Mouse (Mus musculus): ENCODE measurements around the gene Clasrp. TPM values are rescaled to one million over a fixed set of nuclear protein-coding genes. Genes with fewer than 3 reads are reported as not detected.
"Not testable (repeated sequence)": the region's sequence is repeated elsewhere in the genome, so short reads cannot be mapped to it uniquely, and the experiment has no call there.

The Clasrp gene
- polyA plus RNA-seq, 1 experiment from 2014 or later: 41.3 TPM

DNA sequence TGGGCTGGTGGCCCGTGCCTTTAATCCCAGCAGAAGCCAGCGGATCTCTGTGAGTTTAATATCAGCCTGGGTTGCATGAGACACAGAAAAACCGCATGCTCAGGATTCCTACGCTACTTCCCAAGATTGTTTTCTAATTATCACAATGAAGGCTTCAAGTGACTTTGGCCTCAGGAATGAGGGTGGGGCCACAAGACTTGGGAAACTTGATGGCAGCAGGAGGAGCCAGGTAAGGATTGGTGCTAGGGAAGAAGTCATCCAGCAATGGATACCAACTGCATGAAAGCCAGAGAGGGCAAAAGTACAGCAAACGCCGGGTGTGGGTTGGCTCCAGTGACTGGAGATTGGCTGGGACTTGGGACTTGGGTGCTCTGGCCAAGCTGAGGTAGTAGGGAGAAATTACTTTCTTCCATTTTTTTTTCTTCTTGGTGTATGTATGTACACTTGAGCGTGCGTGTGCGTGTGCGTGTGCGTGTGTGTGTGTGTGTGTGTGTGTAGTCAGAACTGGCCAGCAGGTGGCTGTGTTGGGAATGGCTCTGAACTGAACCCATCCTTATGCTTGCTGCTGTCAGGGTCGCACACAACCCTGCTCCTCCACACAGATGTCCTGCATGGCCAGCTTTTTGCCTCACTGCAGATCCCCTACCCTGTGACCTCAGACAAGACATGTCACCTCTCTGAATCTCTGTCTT is 5.5 kb upstream of the Clasrp start:
- DNase-seq (ENCODE audit: low spot score): no peak

DNA sequence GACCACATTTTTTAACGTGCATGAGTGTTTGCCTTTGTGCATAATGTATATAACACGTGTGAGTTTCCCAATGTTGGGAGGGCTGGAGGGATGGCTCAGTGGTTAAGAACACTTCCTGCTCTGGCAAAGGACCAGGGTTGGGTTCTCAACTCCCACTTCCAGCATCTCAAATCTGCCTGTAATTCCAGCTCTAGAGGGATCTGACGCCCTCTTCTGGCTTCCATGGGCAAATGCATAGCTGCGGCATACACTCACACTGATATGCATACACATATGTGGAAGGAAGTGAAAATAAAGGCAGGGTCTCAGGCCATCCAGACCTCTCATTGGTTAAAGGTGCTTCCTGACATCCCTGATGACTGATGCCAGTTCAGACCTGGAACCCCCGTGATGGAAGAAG is 3.0 kb upstream of the Clasrp start:
- DNase-seq (ENCODE audit: low spot score): no peak

DNA sequence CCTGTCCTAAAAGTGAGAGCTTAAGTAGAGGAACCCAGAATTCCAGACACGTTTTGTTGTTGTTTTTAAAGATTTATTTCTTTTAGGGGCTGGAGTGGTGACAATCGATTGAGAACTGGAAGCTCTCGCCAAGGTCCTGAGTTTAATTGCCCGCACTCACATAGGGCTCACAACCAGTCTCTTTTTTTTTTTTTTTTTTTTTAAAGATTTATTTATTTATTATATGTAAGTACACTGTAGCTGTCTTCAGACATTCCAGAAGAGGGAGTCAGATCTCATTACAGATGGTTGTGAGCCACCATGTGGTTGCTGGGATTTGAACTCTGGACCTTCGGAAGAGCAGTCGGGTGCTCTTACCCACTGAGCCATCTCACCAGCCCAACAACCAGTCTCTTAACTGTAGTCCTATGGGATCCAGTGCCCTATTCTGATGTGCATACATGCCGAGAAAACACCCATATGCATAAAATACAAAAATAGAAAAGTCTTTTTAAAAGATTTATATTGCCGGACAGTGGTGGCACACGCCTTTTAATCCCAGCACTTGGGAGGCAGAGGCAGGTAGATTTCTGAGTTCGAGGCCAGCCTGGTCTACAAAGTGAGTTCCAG is 424 bp upstream of the Clasrp start:
- not testable (repeated sequence) for DNase-seq (ENCODE audit: low spot score)

DNA sequence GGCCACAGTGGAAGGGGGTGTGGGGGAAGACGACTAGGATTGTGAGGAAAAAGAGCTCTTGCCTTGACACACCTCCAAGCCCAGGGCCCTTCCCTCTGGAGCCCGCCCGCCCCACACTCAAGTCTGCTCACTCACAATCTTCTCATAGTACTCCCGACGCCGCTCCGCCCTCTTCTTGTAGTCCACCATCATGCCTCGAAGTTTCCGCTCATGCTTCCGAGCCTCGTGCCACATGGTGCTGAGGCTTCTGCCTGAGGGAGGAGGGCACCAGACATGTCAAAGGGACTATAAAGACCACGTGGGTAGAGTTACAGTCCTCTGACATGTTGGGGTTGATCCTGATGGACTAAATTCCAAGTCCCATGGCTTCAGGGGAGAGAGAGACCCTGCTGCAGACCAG is 1.2 kb downstream of the Clasrp start:
- no peak for DNase-seq (ENCODE audit: low spot score)

DNA sequence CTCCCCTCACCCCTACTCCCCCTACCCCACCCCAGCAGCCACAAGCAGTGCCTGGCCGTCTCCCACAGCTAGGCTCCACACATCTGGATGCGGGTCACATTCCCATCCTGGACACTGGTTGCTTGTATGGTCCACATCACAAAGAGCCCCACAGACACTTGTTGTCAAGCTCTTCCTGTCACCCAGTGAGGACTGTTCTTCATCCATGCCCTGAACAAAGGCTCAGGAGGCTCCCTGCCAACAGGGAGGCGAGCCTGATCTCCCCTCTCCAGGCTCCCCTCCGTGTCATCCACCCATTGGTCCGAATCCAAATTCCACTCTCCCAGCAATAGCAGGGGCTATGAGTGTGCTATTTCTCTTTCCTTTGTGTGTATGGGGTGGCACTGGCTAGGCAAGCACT is 3.7 kb downstream of the Clasrp start:
- DNase-seq (ENCODE audit: low spot score): no peak

DNA sequence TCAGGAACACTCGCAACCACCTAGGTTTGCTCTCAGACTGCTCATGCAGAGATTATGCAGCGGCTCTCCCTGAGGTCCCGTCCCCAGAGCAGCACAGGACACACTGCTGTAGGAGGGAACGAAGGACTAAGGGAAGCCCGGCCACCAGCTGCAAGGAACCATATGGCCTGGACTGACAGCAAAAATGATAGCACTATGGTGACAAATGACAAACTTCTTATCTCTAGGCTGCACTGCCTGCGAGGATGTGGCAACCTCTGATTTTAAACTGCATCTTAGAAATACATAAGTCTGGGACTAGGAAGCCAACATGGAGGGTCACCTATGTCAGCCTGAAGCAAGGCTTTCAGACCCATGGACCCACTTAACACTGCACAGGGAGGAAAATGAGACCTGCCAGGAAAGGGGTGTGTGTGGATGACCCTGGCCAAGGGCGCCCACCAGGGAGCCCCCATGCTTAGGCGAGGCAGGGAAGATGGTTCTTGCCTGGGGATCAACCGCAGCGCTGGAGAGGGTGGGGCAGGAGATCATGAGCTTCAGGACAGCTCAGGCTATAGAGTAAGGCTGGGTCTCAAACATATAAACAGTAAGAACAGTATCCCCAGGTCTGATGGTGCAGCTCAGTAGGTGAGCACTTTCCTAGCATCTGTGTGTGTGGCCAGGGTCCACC is 11.1 kb downstream of the Clasrp start:
- DNase-seq (ENCODE audit: low spot score): no peak

DNA sequence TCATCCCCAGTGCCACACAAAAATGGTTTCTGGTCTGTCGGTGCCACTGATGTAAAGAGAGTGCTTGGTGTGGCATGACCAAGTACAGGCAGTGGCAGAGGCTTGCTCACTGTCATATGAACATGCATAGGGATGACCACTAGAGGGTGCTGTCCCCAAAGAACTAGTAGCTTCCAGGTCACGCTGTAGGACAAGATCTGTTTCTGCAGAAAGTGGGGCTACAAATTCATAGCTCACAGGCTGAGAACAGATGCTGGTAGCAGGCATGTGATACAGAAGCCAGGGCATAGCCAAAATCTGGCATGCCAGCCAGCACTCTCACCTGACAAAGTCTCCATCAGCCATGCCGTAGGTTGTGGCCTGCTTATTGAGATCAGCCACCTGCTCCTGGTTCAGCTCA is 14.4 kb downstream of the Clasrp start:
- peak; percentile 78 for DNase-seq (ENCODE audit: low spot score)

DNA sequence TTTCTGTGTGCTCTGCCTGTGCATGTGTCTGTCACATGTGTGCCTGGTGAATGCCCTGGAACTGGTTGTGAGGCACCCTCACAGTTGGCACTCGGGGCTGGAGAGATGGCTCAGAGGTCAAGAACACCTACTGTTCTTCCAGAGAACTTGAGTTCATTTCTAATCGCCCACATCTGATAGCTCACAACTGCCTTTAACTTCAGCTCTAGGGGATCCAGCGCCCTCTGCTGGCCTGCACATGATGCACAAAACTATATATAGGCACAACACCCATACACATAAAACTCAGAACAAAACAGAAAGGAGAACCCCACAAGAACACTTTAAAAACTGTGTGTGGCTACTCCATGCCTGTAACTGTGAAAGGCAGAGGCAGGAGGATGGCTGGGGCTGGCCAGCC is 15.1 kb downstream of the Clasrp start:
- DNase-seq (ENCODE audit: low spot score): peak; percentile 64

DNA sequence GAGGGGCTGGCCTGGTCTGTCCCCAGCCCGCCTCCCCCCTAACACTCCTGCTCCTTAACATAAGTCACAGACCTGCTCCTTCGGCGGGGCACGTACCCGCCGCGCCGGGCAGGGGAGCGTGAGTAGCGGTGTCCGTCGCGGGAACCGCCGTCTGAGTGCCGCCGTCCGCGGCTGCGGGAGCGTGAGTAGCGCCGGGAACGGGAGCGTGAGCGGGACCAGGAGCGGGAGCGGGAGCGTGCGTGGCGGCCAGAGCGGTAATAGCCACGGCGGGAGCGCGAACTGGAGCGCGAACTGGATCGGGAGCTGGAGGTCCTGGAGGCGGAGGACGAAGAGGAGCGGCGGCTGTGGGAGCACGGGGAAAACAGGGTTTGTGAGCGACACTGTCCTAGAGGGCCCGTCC is 18.0 kb downstream of the Clasrp start:
- DNase-seq (ENCODE audit: low spot score): no peak

DNA sequence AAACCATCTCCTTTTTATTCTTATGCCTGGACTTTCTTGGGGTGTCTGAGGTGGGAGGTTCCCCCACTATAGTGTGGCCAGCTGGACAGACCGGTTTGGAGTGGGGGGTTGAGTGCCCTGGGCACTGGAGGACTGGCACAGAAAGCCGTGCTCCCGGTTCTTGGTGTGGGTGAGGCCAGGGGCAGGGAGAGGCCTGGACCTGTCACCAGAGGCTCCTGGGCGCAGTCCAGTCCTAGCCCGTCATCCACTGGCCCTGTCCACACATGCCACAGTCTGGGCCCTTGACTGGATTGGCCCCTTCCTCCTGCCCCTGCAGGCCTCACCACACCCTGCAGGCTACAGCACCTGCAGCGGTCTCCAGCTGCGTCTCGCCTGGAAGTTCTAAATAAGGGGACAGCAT is 23.7 kb downstream of the Clasrp start:
- DNase-seq (ENCODE audit: low spot score): no peak

DNA sequence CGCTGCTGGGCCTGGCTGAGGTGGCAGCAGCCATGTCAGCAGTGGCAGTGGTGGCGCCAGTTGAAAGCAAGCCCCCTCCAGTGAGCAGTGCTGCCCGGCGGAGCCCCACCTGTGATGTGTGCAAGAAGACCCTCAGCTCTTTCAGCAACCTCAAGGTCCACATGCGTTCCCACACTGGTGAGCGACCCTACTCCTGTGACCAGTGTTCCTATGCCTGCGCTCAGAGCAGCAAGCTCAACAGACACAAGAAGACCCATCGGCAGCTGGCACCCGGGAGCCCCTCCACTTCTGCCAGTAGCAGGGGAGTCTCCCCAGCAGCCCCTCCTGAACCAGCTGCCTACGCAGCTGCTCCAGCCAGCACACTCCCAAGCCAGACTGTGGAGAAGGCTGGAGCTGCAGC is 24.5 kb downstream of the Clasrp start:
- DNase-seq (ENCODE audit: low spot score): no peak

DNA sequence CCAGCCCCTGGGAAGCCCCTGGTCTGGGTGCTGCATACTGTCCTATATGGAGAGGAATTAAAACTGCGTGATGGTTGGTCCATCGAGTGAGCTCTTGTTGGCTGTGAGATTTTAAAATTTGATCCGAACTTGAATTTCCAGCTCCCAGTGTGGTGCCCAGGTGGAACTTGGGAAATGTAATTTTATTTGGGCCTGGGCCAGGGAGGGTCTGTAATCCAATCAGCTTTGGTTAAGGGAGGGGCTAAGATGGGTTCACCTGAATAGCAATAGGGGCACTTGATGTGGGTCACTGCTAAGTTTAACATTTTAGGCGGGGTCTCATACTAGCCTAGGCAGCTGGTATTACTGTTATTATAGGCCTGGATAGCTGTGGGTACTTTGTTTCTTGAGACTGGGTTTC is 25.9 kb downstream of the Clasrp start:
- no peak for DNase-seq (ENCODE audit: low spot score)

DNA sequence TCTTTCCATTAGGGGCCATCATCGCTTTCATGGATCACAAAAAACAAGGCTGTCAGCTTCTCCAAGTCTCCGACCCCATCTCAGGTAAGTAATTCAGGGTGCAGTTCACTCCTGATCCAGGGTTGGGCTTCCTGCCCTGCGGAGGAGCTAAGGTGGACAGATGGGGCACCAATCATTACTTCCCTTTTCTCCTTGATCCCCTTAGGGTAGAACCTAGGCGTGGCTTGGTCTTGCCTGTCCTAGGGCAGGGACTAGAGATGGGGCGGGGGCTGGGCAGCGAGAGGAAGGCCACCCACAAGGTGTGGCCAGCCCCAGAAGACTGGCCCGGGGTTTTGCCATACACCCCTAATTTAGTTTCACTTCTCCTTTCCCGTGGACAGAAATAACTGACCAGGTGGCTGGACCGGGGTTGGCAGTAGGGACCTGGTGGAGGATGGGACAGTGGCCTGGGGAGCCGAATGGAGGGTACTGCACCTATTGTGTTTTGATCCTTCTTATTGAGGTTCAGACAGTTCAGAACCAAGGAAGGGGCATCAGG is 26.3 kb downstream of the Clasrp start:
- DNase-seq (ENCODE audit: low spot score): no peak

DNA sequence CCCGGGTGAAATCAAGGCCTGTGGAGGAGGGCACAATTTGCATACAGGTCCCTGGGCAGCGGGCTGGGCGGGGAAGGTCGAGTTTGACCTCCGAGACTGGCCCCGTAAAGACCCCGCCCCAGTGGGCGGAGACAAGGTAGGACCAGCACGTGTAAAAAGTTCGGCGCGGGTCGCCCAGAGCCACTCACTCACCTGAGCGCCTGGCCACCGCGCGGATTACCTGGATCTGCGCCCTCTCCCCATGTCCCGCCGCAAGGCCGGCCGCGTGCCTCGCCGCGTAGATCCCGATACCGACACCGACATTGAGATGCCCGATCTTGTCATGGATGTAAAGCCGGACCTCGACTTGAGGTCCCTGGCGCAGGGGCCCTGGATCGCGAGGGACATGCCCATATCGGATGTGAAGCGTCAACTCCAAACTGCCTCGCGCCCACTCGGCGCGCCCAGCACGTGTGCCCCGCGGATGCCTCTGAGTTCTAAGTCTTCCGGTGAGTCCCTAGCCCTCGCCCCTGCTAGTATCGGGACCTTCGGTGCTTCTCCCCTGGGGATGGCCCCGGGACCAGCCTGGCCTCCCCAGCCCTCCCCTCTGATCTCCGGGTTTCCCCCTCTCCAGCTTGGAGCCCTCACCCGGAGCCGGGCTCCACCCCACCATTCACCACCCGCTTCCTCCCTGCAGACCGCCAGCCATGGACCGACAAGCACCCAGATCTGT is 27.0 kb downstream of the Clasrp start, which contains the start of the genes Zfp296 and Gemin7:
Gene Zfp296 (plus strand): TSS at position 147 of the 712 bp plus-strand sequence.
Gene Gemin7 (minus strand): TSS at position 455 of the 712 bp plus-strand sequence.
- peak; percentile 37 for DNase-seq (ENCODE audit: low spot score)

DNA sequence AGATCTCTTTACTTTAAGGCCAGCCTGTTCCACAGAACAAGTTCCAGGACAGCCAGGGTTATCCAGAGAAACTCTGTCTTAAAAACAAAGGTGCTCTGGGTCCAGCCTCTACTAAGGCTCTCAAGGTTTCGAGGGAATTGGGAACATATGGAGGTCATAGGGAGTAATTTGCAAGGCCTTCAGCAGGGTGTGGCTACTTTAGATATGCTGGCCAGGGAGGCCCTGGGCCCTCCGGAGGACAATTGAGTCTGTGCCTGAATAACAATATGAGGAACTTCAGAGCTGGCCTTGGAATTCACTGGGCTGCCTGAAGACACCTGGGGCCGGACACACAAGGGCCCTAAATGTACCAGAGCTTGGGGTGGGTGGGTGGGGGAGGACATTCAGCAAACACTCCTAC is 28.7 kb downstream of the Clasrp start:
- no peak for DNase-seq (ENCODE audit: low spot score)

DNA sequence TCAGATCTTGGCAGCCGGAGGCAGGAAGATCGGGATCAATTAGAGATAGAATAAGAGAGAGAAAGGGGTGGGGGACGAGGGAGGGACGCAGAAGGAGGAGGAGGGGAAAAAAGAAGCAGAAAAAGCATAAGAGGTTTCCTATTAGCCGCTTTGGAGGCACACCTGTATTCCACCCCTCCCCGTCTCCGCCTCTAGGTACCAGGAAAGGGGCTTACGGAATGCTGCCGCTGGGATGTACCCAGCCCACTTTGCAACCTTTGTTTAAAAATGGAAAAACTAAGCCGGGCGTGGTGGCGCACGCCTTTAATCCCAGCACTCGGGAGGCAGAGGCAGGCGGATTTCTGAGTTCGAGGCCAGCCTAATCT is 30.5 kb downstream of the Clasrp start:
- DNase-seq (ENCODE audit: low spot score): no peak

DNA sequence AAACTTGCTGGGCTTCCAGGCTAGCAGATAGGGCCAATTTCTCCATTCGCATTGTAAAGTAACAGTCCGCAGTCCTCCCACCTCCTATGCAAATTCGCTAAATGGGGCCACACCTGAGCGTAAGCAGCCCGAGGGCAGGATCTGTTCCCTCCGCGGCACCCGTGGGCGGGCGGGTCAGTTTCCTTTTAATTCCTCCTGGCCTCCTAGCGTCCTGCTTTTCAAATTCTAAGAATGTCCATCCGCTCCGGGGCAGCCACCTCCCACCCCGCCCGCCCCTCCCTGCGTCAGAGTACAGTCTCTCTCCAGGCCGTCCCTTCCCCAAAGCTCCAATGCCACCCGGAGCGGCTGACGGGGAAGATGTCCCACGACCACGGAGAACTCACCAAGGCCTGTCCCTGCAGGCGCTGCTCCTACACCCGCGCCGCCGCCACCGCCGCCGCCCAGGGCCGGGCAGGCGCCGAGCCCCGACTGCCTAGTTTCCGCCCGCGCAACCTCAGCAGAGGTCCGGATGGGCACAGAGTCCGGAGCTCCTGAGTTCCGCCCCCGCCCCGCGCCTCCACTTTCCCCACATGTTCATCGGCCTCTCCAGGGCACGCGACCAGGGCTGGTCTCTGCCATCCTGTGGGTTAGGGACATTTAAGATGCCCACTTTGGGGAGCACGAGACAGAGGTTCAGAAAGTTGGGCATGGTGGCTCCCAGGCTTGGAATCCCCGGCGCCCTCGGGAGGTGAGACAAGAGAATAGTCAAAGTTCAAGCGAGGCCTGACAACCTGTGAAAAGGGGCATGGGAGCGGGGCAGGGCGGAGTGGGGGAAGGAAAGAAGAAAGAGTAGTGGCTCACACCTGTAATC is 31.1 kb downstream of the Clasrp start:
- DNase-seq (ENCODE audit: low spot score): peak; percentile 85

DNA sequence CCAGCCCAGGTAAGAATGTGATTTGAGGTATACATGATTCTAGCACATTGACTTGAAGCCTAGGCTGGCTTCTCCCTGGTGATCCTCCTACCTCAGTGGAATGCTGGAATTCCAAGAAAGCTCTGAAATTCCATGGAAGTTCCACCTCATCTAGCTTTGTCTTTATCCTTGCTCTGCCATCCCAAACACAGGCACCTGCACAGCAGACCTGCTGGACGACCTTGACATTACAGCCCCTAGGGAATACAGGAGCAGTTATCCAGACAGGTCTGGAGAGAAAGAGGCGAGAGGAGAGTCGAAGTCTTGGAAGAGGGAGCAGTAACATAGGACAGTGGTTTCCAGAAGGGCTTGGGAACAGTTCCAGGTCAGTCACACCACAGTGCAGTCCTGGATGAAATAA is 34.6 kb downstream of the Clasrp start:
- DNase-seq (ENCODE audit: low spot score): no peak

DNA sequence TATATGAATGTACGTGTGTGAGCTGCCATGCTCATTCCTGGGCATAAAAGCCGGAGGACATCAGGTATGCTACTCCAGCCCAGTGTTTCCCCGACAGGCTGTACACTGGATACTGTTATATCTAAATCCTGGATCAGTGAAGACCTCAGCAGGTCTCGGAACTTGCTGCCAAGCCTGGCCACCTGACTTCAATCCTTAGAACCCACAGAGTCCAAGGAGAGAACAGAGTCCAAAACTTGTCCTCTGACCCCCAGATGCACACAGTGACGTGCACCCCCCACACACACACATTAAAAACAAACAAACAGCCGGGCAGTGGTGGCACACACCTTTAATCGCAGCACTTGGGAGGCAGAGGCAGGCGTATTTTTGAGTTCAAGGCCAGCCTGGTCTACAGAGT is 36.9 kb downstream of the Clasrp start:
- no peak for DNase-seq (ENCODE audit: low spot score)

DNA sequence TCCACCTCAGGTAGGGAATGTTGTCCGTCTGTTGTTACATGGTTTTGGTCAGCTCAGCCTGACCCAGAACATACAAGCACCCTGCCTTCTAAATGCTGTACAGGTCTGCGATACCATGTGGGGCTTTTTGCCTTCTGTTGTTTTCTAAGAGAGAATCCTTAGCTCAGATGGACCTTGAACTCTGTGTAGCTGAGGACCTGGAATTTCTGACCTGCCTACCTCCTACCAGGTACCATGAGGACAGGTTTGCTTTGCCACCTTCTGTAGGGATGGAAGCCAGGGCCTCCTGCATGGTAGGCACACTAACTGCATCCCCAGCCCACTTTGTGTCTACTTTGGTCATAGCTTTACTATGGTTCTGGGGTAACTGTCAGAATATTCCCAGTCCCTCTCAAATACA is 38.5 kb downstream of the Clasrp start:
- DNase-seq (ENCODE audit: low spot score): no peak

DNA sequence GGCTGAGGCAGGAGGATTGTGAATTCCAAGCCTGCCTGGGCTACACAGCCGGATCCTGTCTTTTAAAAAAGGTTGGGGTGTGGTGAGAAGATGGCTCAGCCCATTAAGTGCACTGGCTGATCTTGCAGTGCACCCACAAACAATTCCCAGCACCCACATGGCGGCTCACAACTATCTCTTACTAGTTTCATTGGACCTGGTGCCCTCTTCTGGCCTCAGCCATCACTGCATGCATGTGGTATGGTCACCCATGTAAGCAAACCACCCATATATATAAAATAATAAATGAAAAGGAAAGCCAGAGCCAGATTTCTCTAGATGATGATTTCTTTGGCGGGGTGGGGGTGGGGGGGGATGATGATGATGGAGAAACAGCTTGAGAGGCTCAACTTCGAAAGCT is 39.8 kb downstream of the Clasrp start:
- no peak for DNase-seq (ENCODE audit: low spot score)

Measured in thymus, postnatal 0 days (tissue).